Mouse (Mus musculus) intestine, embryonic 14.5 days (tissue): ENCODE measurements around the gene Rarres1. TPM values are rescaled to one million over a fixed set of nuclear protein-coding genes. Genes with fewer than 3 reads are reported as not detected.

Experiments used
- polyA plus RNA-seq: library from polyadenylated mRNA; unstranded; fragments of >200 nt; fragmentation: Nextera tagmentation; extraction: Ambion mirVana; gene quantifications from 2 replicates; pipeline ENCODE4 v1.2.1, GENCODE M21; 2014

The Rarres1 gene
- polyA plus RNA-seq, 1 experiment from 2014 or later: 1.0 TPM

Other genes starting within 250 kb of the Rarres1 start
- 8.8 and 9.2 TPM in 2 replicates for gene Mlf1, start 141.4 kb downstream of the Rarres1 start, polyA plus RNA-seq
- not detected in 2 replicates for gene Gm17402, start 140.4 kb downstream of the Rarres1 start, polyA plus RNA-seq
- 54.9 and 59.7 TPM in 2 replicates for gene Gfm1, start 85.4 kb downstream of the Rarres1 start, polyA plus RNA-seq
- gene Lxn, start 51.6 kb downstream of the Rarres1 start, polyA plus RNA-seq: 79.6 and 81.9 TPM in 2 replicates
- 49.0 and 55.3 TPM in 2 replicates for gene Mfsd1, start 67.2 kb upstream of the Rarres1 start, polyA plus RNA-seq